Mouse (Mus musculus): Measurements from ENCODE around the gene Tcf21.

Gene Tcf21

GRCm38 (mm10) chr10:22819871-22820590, at the start of gene Tcf21:
Gene Tcf21, minus strand, starts transcription at chr10:22820174.
- DNase-seq (ENCODE audit: low spot score in 2 of 2): no peak

- DNase-seq (ENCODE audit: low spot score in 2 of 2): no peak
Measured at GRCm38 (mm10) chr10:22868386-22868918, 48.5 kb upstream of the Tcf21 start.

- no peak for DNase-seq (ENCODE audit: low spot score in 2 of 2)
Measured at GRCm38 (mm10) chr10:22867210-22867609, 47.2 kb upstream of the Tcf21 start.

GRCm38 (mm10) chr10:22858111-22858510, 38.1 kb upstream of the Tcf21 start:
- DNase-seq (ENCODE audit: low spot score in 2 of 2): no peak

GRCm38 (mm10) chr10:22854330-22854729, 34.4 kb upstream of the Tcf21 start:
- DNase-seq (ENCODE audit: low spot score in 2 of 2): no peak

- DNase-seq (ENCODE audit: low spot score in 2 of 2): no peak
Measured at GRCm38 (mm10) chr10:22845351-22845750, 25.4 kb upstream of the Tcf21 start.

GRCm38 (mm10) chr10:22844731-22845130, 24.8 kb upstream of the Tcf21 start:
- DNase-seq (ENCODE audit: low spot score in 2 of 2): no peak

GRCm38 (mm10) chr10:22843440-22844361, 23.7 kb upstream of the Tcf21 start:
- no peak for DNase-seq (ENCODE audit: low spot score in 2 of 2)

- no peak for DNase-seq (ENCODE audit: low spot score in 2 of 2)
Measured at GRCm38 (mm10) chr10:22842781-22843439, 22.9 kb upstream of the Tcf21 start.

GRCm38 (mm10) chr10:22842113-22842512, 22.1 kb upstream of the Tcf21 start:
- no peak for DNase-seq (ENCODE audit: low spot score in 2 of 2)

GRCm38 (mm10) chr10:22826244-22826643, 6.3 kb upstream of the Tcf21 start:
- DNase-seq (ENCODE audit: low spot score in 2 of 2): no peak

- no peak for DNase-seq (ENCODE audit: low spot score in 2 of 2)
Measured at GRCm38 (mm10) chr10:22822896-22823295, 2.9 kb upstream of the Tcf21 start.

GRCm38 (mm10) chr10:22822486-22822885, 2.5 kb upstream of the Tcf21 start:
- no peak for DNase-seq (ENCODE audit: low spot score in 2 of 2)

- DNase-seq (ENCODE audit: low spot score in 2 of 2): no peak
Measured at GRCm38 (mm10) chr10:22821709-22822108, 1.7 kb upstream of the Tcf21 start.

- DNase-seq (ENCODE audit: low spot score in 2 of 2): no peak
Measured at GRCm38 (mm10) chr10:22821267-22821666, 1.3 kb upstream of the Tcf21 start.

GRCm38 (mm10) chr10:22820841-22821240, 867 bp upstream of the Tcf21 start:
- no peak for DNase-seq (ENCODE audit: low spot score in 2 of 2)

- no peak for DNase-seq (ENCODE audit: low spot score in 2 of 2)
Measured at GRCm38 (mm10) chr10:22819239-22819870, 619 bp downstream of the Tcf21 start.

- DNase-seq (ENCODE audit: low spot score in 2 of 2): no peak
Measured at GRCm38 (mm10) chr10:22818600-22819238, 1.3 kb downstream of the Tcf21 start.

- no peak for DNase-seq (ENCODE audit: low spot score in 2 of 2)
Measured at GRCm38 (mm10) chr10:22817976-22818375, 2.0 kb downstream of the Tcf21 start.

- DNase-seq (ENCODE audit: low spot score in 2 of 2): no peak
Measured at GRCm38 (mm10) chr10:22817561-22817960, 2.4 kb downstream of the Tcf21 start.

- no peak for DNase-seq (ENCODE audit: low spot score in 2 of 2)
Measured at GRCm38 (mm10) chr10:22816237-22816762, 3.7 kb downstream of the Tcf21 start.
